Mouse (Mus musculus) midbrain, embryonic 10.5 days (tissue): Measurements from ENCODE around the gene Thrb. TPM values are rescaled to one million over a fixed set of nuclear protein-coding genes. Genes with fewer than 3 reads are reported as not detected.

Source experiments
- DNase-seq: peaks from one replicate; pipeline ENCODE4 v3.0.0-alpha.2; 2017; ENCODE audit warnings: low spot score
- H3K27ac ChIP-seq: fragments of 300-500 bp; sonication (generic); replicated peaks from 2 replicates; pipeline ENCODE4 v1.5.1; 2016; ENCODE audit warnings: mild to moderate bottlenecking
- H3K27me3 ChIP-seq: fragments of 300-500 bp; sonication (generic); 2 replicates; pipeline ENCODE4 v1.6.1; 2016; ENCODE audit warnings: low read depth, mild to moderate bottlenecking; ENCODE audit not compliant: poor library complexity, severe bottlenecking
- H3K36me3 ChIP-seq: fragments of 300-500 bp; sonication (generic); 2 replicates; pipeline ENCODE4 v1.6.1; 2016; ENCODE audit warnings: mild to moderate bottlenecking, moderate library complexity
- H3K4me1 ChIP-seq: fragments of 300-500 bp; sonication (generic); 2 replicates; pipeline ENCODE4 v1.6.1; 2016
- H3K4me3 ChIP-seq: fragments of 300-500 bp; sonication (generic); 2 replicates; pipeline ENCODE4 v1.5.1; 2016; ENCODE audit warnings: mild to moderate bottlenecking, moderate library complexity
- H3K9me3 ChIP-seq: fragments of 300-500 bp; sonication (generic); replicated peaks from 2 replicates; pipeline ENCODE4 v1.6.1; 2016; ENCODE audit warnings: mild to moderate bottlenecking
- WGBS: fragments of 180-500 bp; shearing (Covaris S2); methylation state at CpG from one replicate; pipeline ENCODE4 v1.1.7; 2016; 5-methylcytosine and 5-hydroxymethylcytosine counted together
- polyA plus RNA-seq: library from polyadenylated mRNA; unstranded; fragments of >200 nt; fragmentation: Nextera tagmentation; extraction: Ambion mirVana; gene quantifications from 2 replicates; pipeline ENCODE4 v1.2.1, GENCODE M21; 2016

The Thrb gene
- polyA plus RNA-seq, 1 experiment from 2014 or later: 1.3 TPM

- Histone ChIP-seq H3K4me1 (no peaks in the 10 kb centered on the region), H3K27me3 (no peaks in the 10 kb centered on the region), H3K27ac (no peak overlapping the region), H3K9me3 (no peaks in the 10 kb centered on the region), H3K4me3 (no peak overlapping the region), H3K36me3 (no peaks in the 10 kb centered on the region)
- DNase-seq: no peak
- WGBS: 91% methylated on average over 3 of the region's 3 CpGs
Measured at GRCm38 (mm10) chr14:17862651-17863050, 202.6 kb downstream of the Thrb start.

GRCm38 (mm10) chr14:17863701-17864320, 203.8 kb downstream of the Thrb start:
- no peaks in the 10 kb centered on the region for H3K36me3 ChIP-seq
- WGBS: 72% methylated on average over 6 of the region's 6 CpGs
- no peak for DNase-seq
- no peaks in the 10 kb centered on the region for H3K4me1 ChIP-seq
- H3K27ac ChIP-seq: no peak overlapping the region; the same call in 1 of the 2 replicates
- no peaks in the 10 kb centered on the region for H3K9me3 ChIP-seq
- H3K4me3 ChIP-seq: no peak overlapping the region
- no peaks in the 10 kb centered on the region for H3K27me3 ChIP-seq

GRCm38 (mm10) chr14:17868326-17868725, 208.3 kb downstream of the Thrb start:
- WGBS: 87% methylated on average over 6 of the region's 6 CpGs
- H3K27me3 ChIP-seq: no peaks in the 10 kb centered on the region
- no peak overlapping the region for H3K4me3 ChIP-seq

GRCm38 (mm10) chr14:17875946-17876345, 215.9 kb downstream of the Thrb start:
- Histone ChIP-seq H3K36me3 (no peaks in the 10 kb centered on the region), H3K4me1 (no peaks in the 10 kb centered on the region), H3K4me3 (no peak overlapping the region), H3K27me3 (no peaks in the 10 kb centered on the region), H3K9me3 (no peaks in the 10 kb centered on the region), H3K27ac (no peak overlapping the region)
- no peak for DNase-seq
- 80% methylated on average over 2 of the region's 2 CpGs for WGBS

More at GRCm38 (mm10) chr14:17868326-17868725, 208.3 kb downstream of the Thrb start:
- Histone ChIP-seq H3K9me3 (no peaks in the 10 kb centered on the region), H3K27ac (no peak overlapping the region), H3K36me3 (no peaks in the 10 kb centered on the region), H3K4me1 (no peaks in the 10 kb centered on the region)
- DNase-seq: no peak

- no peaks in the 10 kb centered on the region for H3K36me3 ChIP-seq
- no peaks in the 10 kb centered on the region for H3K4me1 ChIP-seq
- H3K27me3 ChIP-seq: no peaks in the 10 kb centered on the region
- H3K27ac ChIP-seq: no peak overlapping the region
- H3K9me3 ChIP-seq: no peaks in the 10 kb centered on the region
- 90% methylated on average over 5 of the region's 5 CpGs for WGBS
- DNase-seq: no peak
- H3K4me3 ChIP-seq: no peak overlapping the region
Measured at GRCm38 (mm10) chr14:17879446-17879845, 219.4 kb downstream of the Thrb start.

- Histone ChIP-seq H3K9me3 (no peaks in the 10 kb centered on the region), H3K36me3 (no peaks in the 10 kb centered on the region), H3K27me3 (no peaks in the 10 kb centered on the region), H3K27ac (no peak overlapping the region), H3K4me3 (no peak overlapping the region), H3K4me1 (no peaks in the 10 kb centered on the region)
- 77% methylated on average over 13 of the region's 13 CpGs for WGBS
- DNase-seq: no peak
Measured at GRCm38 (mm10) chr14:17884884-17885283, 224.8 kb downstream of the Thrb start.

GRCm38 (mm10) chr14:17885320-17885719, 225.3 kb downstream of the Thrb start:
- no peak for DNase-seq
- Histone ChIP-seq H3K27ac (no peak overlapping the region), H3K4me1 (0 out of 2 replicates have a peak, but pooled peaks cover 3% of the 10 kb centered on the region), H3K4me3 (no peak overlapping the region), H3K36me3 (no peaks in the 10 kb centered on the region), H3K27me3 (no peaks in the 10 kb centered on the region), H3K9me3 (no peaks in the 10 kb centered on the region)
- WGBS: 95% methylated on average over 3 of the region's 3 CpGs

- Histone ChIP-seq H3K4me1 (peaks cover 19% of the 10 kb centered on the region; the same call in 1 of the 2 replicates), H3K27ac (no peak overlapping the region), H3K9me3 (no peaks in the 10 kb centered on the region), H3K36me3 (no peaks in the 10 kb centered on the region), H3K4me3 (no peak overlapping the region), H3K27me3 (no peaks in the 10 kb centered on the region)
- 96% methylated on average over 1 of the region's 1 CpGs for WGBS
- DNase-seq: no peak
Measured at GRCm38 (mm10) chr14:17894791-17895190, 234.7 kb downstream of the Thrb start.

- Histone ChIP-seq H3K4me1 (0 out of 2 replicates have a peak, but pooled peaks cover under 1% of the 10 kb centered on the region), H3K27ac (no peak overlapping the region), H3K4me3 (no peak overlapping the region), H3K27me3 (no peaks in the 10 kb centered on the region), H3K36me3 (no peaks in the 10 kb centered on the region), H3K9me3 (no peaks in the 10 kb centered on the region)
- 92% methylated on average over 6 of the region's 6 CpGs for WGBS
- DNase-seq: no peak
Measured at GRCm38 (mm10) chr14:17899733-17900413, 239.8 kb downstream of the Thrb start.

- no peak overlapping the region for H3K27ac ChIP-seq
- 57% methylated on average over 3 of the region's 3 CpGs for WGBS
- no peaks in the 10 kb centered on the region for H3K9me3 ChIP-seq
- DNase-seq: no peak
- no peak overlapping the region for H3K4me3 ChIP-seq
- H3K27me3 ChIP-seq: no peaks in the 10 kb centered on the region
- no peaks in the 10 kb centered on the region for H3K4me1 ChIP-seq
- H3K36me3 ChIP-seq: no peaks in the 10 kb centered on the region
Measured at GRCm38 (mm10) chr14:17900414-17900795, 240.3 kb downstream of the Thrb start.

GRCm38 (mm10) chr14:17902426-17902825, 242.4 kb downstream of the Thrb start:
- Histone ChIP-seq H3K27me3 (no peaks in the 10 kb centered on the region), H3K27ac (no peak overlapping the region), H3K36me3 (no peaks in the 10 kb centered on the region), H3K4me3 (no peak overlapping the region), H3K4me1 (no peaks in the 10 kb centered on the region), H3K9me3 (no peaks in the 10 kb centered on the region)
- DNase-seq: no peak
- WGBS: 84% methylated on average over 2 of the region's 2 CpGs

GRCm38 (mm10) chr14:17903121-17903520, 243.1 kb downstream of the Thrb start:
- 66% methylated on average over 2 of the region's 2 CpGs for WGBS
- Histone ChIP-seq H3K9me3 (no peaks in the 10 kb centered on the region), H3K36me3 (no peaks in the 10 kb centered on the region), H3K4me3 (no peak overlapping the region), H3K27ac (no peak overlapping the region), H3K4me1 (no peaks in the 10 kb centered on the region), H3K27me3 (no peaks in the 10 kb centered on the region)
- no peak for DNase-seq

GRCm38 (mm10) chr14:17904554-17904953, 244.5 kb downstream of the Thrb start:
- Histone ChIP-seq H3K4me1 (no peaks in the 10 kb centered on the region), H3K9me3 (no peaks in the 10 kb centered on the region), H3K36me3 (no peaks in the 10 kb centered on the region), H3K4me3 (no peak overlapping the region), H3K27me3 (no peaks in the 10 kb centered on the region), H3K27ac (no peak overlapping the region)
- 48% methylated on average over 1 of the region's 1 CpGs for WGBS
- DNase-seq: no peak
